9 mouse cellular contexts compared by ENCODE assay signal in genomic region chr17:67638119-67638810, GRCm38 (mm10). TPM values are rescaled to one million over a fixed set of nuclear protein-coding genes. Genes with fewer than 3 reads are reported as not detected.
DNase-seq lines count a peak whose midpoint lies in the region; ATAC-seq and TF ChIP-seq lines count a peak whose summit lies in the region.
"Had no signal": no experiment of that assay in that cellular context is flagged by ENCODE, and none has a peak within 500 bp of the region (broad histone marks: within the 10 kb centered on the region; RNA-seq: fewer than 3 reads in every experiment).

No protein-coding gene starts in this region.

- WGBS in hindbrain, embryonic 14.5 days: 81% methylated on average over 10 of the region's 10 CpGs
- 89% methylated on average over 10 of the region's 10 CpGs for WGBS in hindbrain, embryonic 10.5 days
- WGBS in heart, embryonic 11.5 days (ENCODE audit: insufficient replicate concordance): 78% methylated on average over 10 of the region's 10 CpGs
- 50% methylated on average over 10 of the region's 10 CpGs for WGBS in lung, embryonic 14.5 days
- 76% methylated on average over 10 of the region's 10 CpGs for WGBS in neural tube, embryonic 15.5 days

- H3K4me2 ChIP-seq in hindbrain, embryonic 14.5 days (replicated peaks): no peak overlapping the region
- H3K4me2 ChIP-seq in heart, embryonic 11.5 days: no peak overlapping the region
- H3K4me2 ChIP-seq in lung, embryonic 14.5 days: no peak overlapping the region
- H3K4me2 ChIP-seq in neural tube, embryonic 15.5 days: no peak overlapping the region

- no peak overlapping the region for H3K4me3 ChIP-seq in hindbrain, embryonic 14.5 days (replicated peaks; ENCODE audit: low read length)
- no peak overlapping the region for H3K4me3 ChIP-seq in hindbrain, embryonic 10.5 days
- no peak overlapping the region for H3K4me3 ChIP-seq in heart, embryonic 11.5 days (ENCODE audit: low read depth, low read length)
- H3K4me3 ChIP-seq in lung, embryonic 14.5 days (ENCODE audit: low read depth, low read length): no peak overlapping the region
- H3K4me3 ChIP-seq in neural tube, embryonic 15.5 days (replicated peaks): no peak overlapping the region

- no peak for ATAC-seq in hindbrain, embryonic 14.5 days (ENCODE audit: low FRiP score)
- 0 out of 2 replicates have a peak, but pooled peaks have one; percentile 35 for ATAC-seq in heart, embryonic 11.5 days (replicated peaks; ENCODE audit: insufficient number of reproducible peaks, low FRiP score, low TSS enrichment)
- ATAC-seq in lung, embryonic 14.5 days (ENCODE audit: insufficient read depth): peak; percentile 68
- no peak for ATAC-seq in neural tube, embryonic 15.5 days (ENCODE audit: low FRiP score)

- H3K9ac ChIP-seq in hindbrain, embryonic 14.5 days: no peak overlapping the region
- H3K9ac ChIP-seq in heart, embryonic 11.5 days (ENCODE audit: low read depth, low read length): no peak overlapping the region
- no peak overlapping the region for H3K9ac ChIP-seq in lung, embryonic 14.5 days
- no peak overlapping the region for H3K9ac ChIP-seq in neural tube, embryonic 15.5 days (replicated peaks)

- no peaks in the 10 kb centered on the region for H3K4me1 ChIP-seq in hindbrain, embryonic 14.5 days (replicated peaks; ENCODE audit: control insufficient read depth, insufficient read depth, low read length)
- peaks cover 15% of the 10 kb centered on the region for H3K4me1 ChIP-seq in hindbrain, embryonic 10.5 days (replicated peaks)
- H3K4me1 ChIP-seq in heart, embryonic 11.5 days (ENCODE audit: control insufficient read depth, insufficient read depth, low read length): no peaks in the 10 kb centered on the region
- peaks cover 3% of the 10 kb centered on the region; the same call in 1 of the 2 replicates for H3K4me1 ChIP-seq in lung, embryonic 14.5 days (ENCODE audit: insufficient read depth)
- H3K4me1 ChIP-seq in neural tube, embryonic 15.5 days: no peaks in the 10 kb centered on the region; the same call in 1 of the 2 replicates

- no peaks in the 10 kb centered on the region for H3K27me3 ChIP-seq in hindbrain, embryonic 14.5 days (ENCODE audit: control insufficient read depth, insufficient read depth, low read length)
- H3K27me3 ChIP-seq in hindbrain, embryonic 10.5 days (ENCODE audit: insufficient read depth, poor library complexity, severe bottlenecking): no peaks in the 10 kb centered on the region
- no peaks in the 10 kb centered on the region for H3K27me3 ChIP-seq in heart, embryonic 11.5 days (ENCODE audit: control insufficient read depth, insufficient read depth, low read length)
- no peaks in the 10 kb centered on the region for H3K27me3 ChIP-seq in lung, embryonic 14.5 days (ENCODE audit: insufficient read depth, low read length)
- H3K27me3 ChIP-seq in neural tube, embryonic 15.5 days (replicated peaks): no peaks in the 10 kb centered on the region

- H3K36me3 ChIP-seq in hindbrain, embryonic 14.5 days (replicated peaks; ENCODE audit: control insufficient read depth, insufficient read depth): no peaks in the 10 kb centered on the region
- no peaks in the 10 kb centered on the region for H3K36me3 ChIP-seq in hindbrain, embryonic 10.5 days
- no peaks in the 10 kb centered on the region for H3K36me3 ChIP-seq in heart, embryonic 11.5 days (ENCODE audit: control insufficient read depth, insufficient read depth, low read length)
- no peaks in the 10 kb centered on the region for H3K36me3 ChIP-seq in lung, embryonic 14.5 days (ENCODE audit: insufficient read depth)
- H3K36me3 ChIP-seq in neural tube, embryonic 15.5 days: no peaks in the 10 kb centered on the region

- no peak for TF ChIP-seq CTCF in lung, embryonic 14.5 days (IDR thresholded peaks at IDR 0.05; ENCODE audit: low read depth)

- H3K9me3 ChIP-seq in hindbrain, embryonic 14.5 days (ENCODE audit: control insufficient read depth, low read length): no peaks in the 10 kb centered on the region
- no peaks in the 10 kb centered on the region for H3K9me3 ChIP-seq in hindbrain, embryonic 10.5 days
- no peaks in the 10 kb centered on the region for H3K9me3 ChIP-seq in heart, embryonic 11.5 days (replicated peaks; ENCODE audit: control insufficient read depth, low read length)
- H3K9me3 ChIP-seq in lung, embryonic 14.5 days (ENCODE audit: low read depth, low read length): no peaks in the 10 kb centered on the region
- H3K9me3 ChIP-seq in neural tube, embryonic 15.5 days (replicated peaks): no peaks in the 10 kb centered on the region

- peak; percentile 37 for DNase-seq in hindbrain, embryonic 14.5 days (ENCODE audit: low spot score)
- DNase-seq in hindbrain, embryonic 10.5 days (ENCODE audit: low spot score): no peak
- peak; percentile 79 for DNase-seq in adrenal gland, postnatal 10 days
- DNase-seq in lung, embryonic 14.5 days: peak; percentile 72
- DNase-seq in embryo, embryonic 10.5 days (ENCODE audit: low spot score): no peak
- no peak for DNase-seq in thymus, adult 18-20 months

- no peak overlapping the region for H3K27ac ChIP-seq in hindbrain, embryonic 14.5 days
- H3K27ac ChIP-seq in hindbrain, embryonic 10.5 days: no peak overlapping the region
- H3K27ac ChIP-seq in heart, embryonic 11.5 days (ENCODE audit: low read depth, low read length): no peak overlapping the region
- no peak overlapping the region for H3K27ac ChIP-seq in lung, embryonic 14.5 days (ENCODE audit: low read depth)
- no peak overlapping the region for H3K27ac ChIP-seq in neural tube, embryonic 15.5 days (replicated peaks)

RNA-seq across cellular contexts. Expression of gene Lrrc30, which starts 5.7 kb away (rescaled TPM):
- polyA plus RNA-seq in hindbrain, embryonic 14.5 days (2014; fragmentation: Nextera tagmentation; extraction: Ambion mirVana): not detected in 2 replicates
- not detected in 2 replicates for polyA plus RNA-seq in hindbrain, embryonic 10.5 days (2016; fragmentation: Nextera tagmentation; extraction: Ambion mirVana)
- 1 to 10 TPM in 1 of 2 experiments, under 1 TPM in 1; 0.45 to 1.1 TPM for total RNA-seq in adrenal gland, postnatal 10 days (2021)
- not detected in 2 replicates for polyA plus RNA-seq in heart, embryonic 11.5 days (2014; fragmentation: Nextera tagmentation; extraction: Ambion mirVana)
- polyA plus RNA-seq in lung, embryonic 14.5 days (2014; fragmentation: Nextera tagmentation; extraction: Ambion mirVana): not detected in 2 replicates
- polyA plus RNA-seq in neural tube, embryonic 15.5 days (2015; fragmentation: Nextera tagmentation; extraction: Ambion mirVana): 0.12 TPM in 1 of 2 replicates, not detected in the other
- polyA plus RNA-seq: liver, embryonic 16.5 days had no signal

RNA-seq across cellular contexts. Expression of gene Lama1, which starts 58.8 kb away (rescaled TPM):
- polyA plus RNA-seq in hindbrain, embryonic 14.5 days (2014; fragmentation: Nextera tagmentation; extraction: Ambion mirVana): 10.5 and 15.4 TPM in 2 replicates
- 19.1 and 25.8 TPM in 2 replicates for polyA plus RNA-seq in hindbrain, embryonic 10.5 days (2016; fragmentation: Nextera tagmentation; extraction: Ambion mirVana)
- 10 to 100 TPM; 11.7 to 13.5 TPM for total RNA-seq in adrenal gland, postnatal 10 days (2021)
- 2.6 and 2.8 TPM in 2 replicates for polyA plus RNA-seq in heart, embryonic 11.5 days (2014; fragmentation: Nextera tagmentation; extraction: Ambion mirVana)
- 6.5 and 10.1 TPM in 2 replicates for polyA plus RNA-seq in lung, embryonic 14.5 days (2014; fragmentation: Nextera tagmentation; extraction: Ambion mirVana)
- 9.2 and 10.1 TPM in 2 replicates for polyA plus RNA-seq in neural tube, embryonic 15.5 days (2015; fragmentation: Nextera tagmentation; extraction: Ambion mirVana)

Comparison
In these comparisons a context has a peak if more than half of its experiments do, and no peak if none do; other contexts are left out.
1. DNase-seq: peak in hindbrain, embryonic 14.5 days (single experiment), adrenal gland, postnatal 10 days (single experiment) and lung, embryonic 14.5 days (single experiment); none in hindbrain, embryonic 10.5 days (single experiment), embryo, embryonic 10.5 days (single experiment) and thymus, adult 18-20 months (0 of 2).
2. ATAC-seq: peak in heart, embryonic 11.5 days (single experiment) and lung, embryonic 14.5 days (single experiment); none in hindbrain, embryonic 14.5 days (single experiment) and neural tube, embryonic 15.5 days (single experiment).